Comparison of ENCODE assay signal across 17 mouse cellular contexts in genomic region chr19:61080251-61080749, GRCm38 (mm10).
DNase-seq lines count a peak whose midpoint lies in the region; ATAC-seq and TF ChIP-seq lines count a peak whose summit lies in the region.
"Had no signal": no experiment of that assay in that cellular context is flagged by ENCODE, and none has a peak within 500 bp of the region (broad histone marks: within the 10 kb centered on the region; RNA-seq: fewer than 3 reads in every experiment).

No protein-coding gene starts in this region.

- no peaks in the 10 kb centered on the region for H3K79me2 ChIP-seq in liver, adult 2 months (ENCODE audit: control insufficient read depth, insufficient read depth, low read length)

- H3K4me1 ChIP-seq in liver, adult 2 months (ENCODE audit: control insufficient read depth, insufficient read depth, low read length): 0 out of 2 replicates have a peak, but pooled peaks cover 2% of the 10 kb centered on the region
- no peaks in the 10 kb centered on the region for H3K4me1 ChIP-seq in liver, embryonic 11.5 days (replicated peaks; ENCODE audit: control insufficient read depth, insufficient read depth, low read length)
- H3K4me1 ChIP-seq in lung, postnatal 0 days (ENCODE audit: insufficient read depth, low read depth, low read length): no peaks in the 10 kb centered on the region
- H3K4me1 ChIP-seq in hindbrain, embryonic 13.5 days (replicated peaks): no peaks in the 10 kb centered on the region
- H3K4me1 ChIP-seq: embryonic facial prominence, embryonic 10.5 days; intestine, embryonic 15.5 days; midbrain, embryonic 12.5 days had no signal

- H3K4me3 ChIP-seq in liver, adult 2 months (ENCODE audit: insufficient read depth, low read depth, low read length): no peak overlapping the region
- H3K4me3 ChIP-seq in liver, embryonic 11.5 days (ENCODE audit: low read depth, low read length): no peak overlapping the region
- H3K4me3 ChIP-seq in lung, postnatal 0 days (ENCODE audit: low read depth, low read length): no peak overlapping the region
- H3K4me3 ChIP-seq in hindbrain, embryonic 13.5 days: no peak overlapping the region
- H3K4me3 ChIP-seq: embryonic facial prominence, embryonic 10.5 days; intestine, embryonic 15.5 days; layer of hippocampus, adult 2 months; midbrain, embryonic 12.5 days had no signal

- H3K36me3 ChIP-seq in liver, adult 2 months (ENCODE audit: control insufficient read depth, insufficient read depth, low read length): peaks cover 6% of the 10 kb centered on the region
- no peaks in the 10 kb centered on the region for H3K36me3 ChIP-seq in liver, embryonic 11.5 days (ENCODE audit: control insufficient read depth, insufficient read depth, low read length)
- H3K36me3 ChIP-seq in lung, postnatal 0 days (ENCODE audit: insufficient read depth, low read length): peaks cover 9% of the 10 kb centered on the region
- H3K36me3 ChIP-seq in hindbrain, embryonic 13.5 days: peaks cover 37% of the 10 kb centered on the region
- H3K36me3 ChIP-seq: intestine, embryonic 15.5 days had no signal

- peak; percentile 95 for TF ChIP-seq EP300 in lung, postnatal 0 days (IDR thresholded peaks at IDR 0.05)

- ATAC-seq in liver, embryonic 11.5 days (replicated peaks; ENCODE audit: low FRiP score): no peak
- peak; percentile 75 for ATAC-seq in lung, postnatal 0 days
- ATAC-seq in monocyte, adult 5-6 weeks (replicated peaks; ENCODE audit: insufficient number of reproducible peaks, low FRiP score, low TSS enrichment, poor library complexity, severe bottlenecking): peak; percentile 68
- ATAC-seq in hindbrain, embryonic 13.5 days (ENCODE audit: low FRiP score): no peak
- ATAC-seq: intestine, embryonic 15.5 days had no signal

- no peak overlapping the region for H3K9ac ChIP-seq in liver, adult 2 months (ENCODE audit: low read depth, low read length)
- no peak overlapping the region for H3K9ac ChIP-seq in liver, embryonic 11.5 days (ENCODE audit: low read depth, low read length)
- no peak overlapping the region for H3K9ac ChIP-seq in lung, postnatal 0 days (replicated peaks; ENCODE audit: low read depth)
- no peak overlapping the region for H3K9ac ChIP-seq in hindbrain, embryonic 13.5 days
- H3K9ac ChIP-seq: intestine, embryonic 15.5 days; lung, embryonic 14.5 days; midbrain, embryonic 12.5 days had no signal

- H3K27me3 ChIP-seq in liver, adult 2 months (ENCODE audit: control insufficient read depth, insufficient read depth, low read length): no peaks in the 10 kb centered on the region
- no peaks in the 10 kb centered on the region for H3K27me3 ChIP-seq in liver, embryonic 11.5 days (replicated peaks; ENCODE audit: control insufficient read depth, insufficient read depth, low read length)
- H3K27me3 ChIP-seq in lung, postnatal 0 days (replicated peaks; ENCODE audit: insufficient read depth, low read length): no peaks in the 10 kb centered on the region
- no peaks in the 10 kb centered on the region for H3K27me3 ChIP-seq in hindbrain, embryonic 13.5 days
- H3K27me3 ChIP-seq: intestine, embryonic 15.5 days; midbrain, embryonic 12.5 days had no signal

- no peak for TF ChIP-seq CTCF in liver, adult 2 months (IDR thresholded peaks at IDR 0.05; ENCODE audit: low read depth, low read length)
- TF ChIP-seq CTCF in lung, postnatal 0 days (IDR thresholded peaks at IDR 0.05): no peak

- H3K4me2 ChIP-seq in liver, embryonic 11.5 days: no peak overlapping the region
- H3K4me2 ChIP-seq in lung, postnatal 0 days (replicated peaks; ENCODE audit: low read depth, low read length): no peak overlapping the region
- H3K4me2 ChIP-seq in hindbrain, embryonic 13.5 days: no peak overlapping the region
- H3K4me2 ChIP-seq: intestine, embryonic 15.5 days; lung, embryonic 14.5 days; midbrain, embryonic 12.5 days had no signal

- H3K9me3 ChIP-seq in liver, embryonic 11.5 days (ENCODE audit: control insufficient read depth, low read length): no peaks in the 10 kb centered on the region
- no peaks in the 10 kb centered on the region for H3K9me3 ChIP-seq in lung, postnatal 0 days (ENCODE audit: low read length)
- no peaks in the 10 kb centered on the region for H3K9me3 ChIP-seq in hindbrain, embryonic 13.5 days
- H3K9me3 ChIP-seq: embryonic facial prominence, embryonic 10.5 days; intestine, embryonic 15.5 days; midbrain, embryonic 12.5 days had no signal

- TF ChIP-seq POLR2A in liver, adult 2 months (IDR thresholded peaks at IDR 0.05; ENCODE audit: extremely low read depth, insufficient read depth, low read length): no peak

- DNase-seq in adrenal gland, adult 2 months: peak; percentile 55
- no peak for DNase-seq in adrenal gland, postnatal 4 days (ENCODE audit: low spot score in 2 of 2)
- DNase-seq in liver, adult 2 months (ENCODE audit: extremely low read depth, low read depth, low spot score): peak; percentile 54
- no peak for DNase-seq in liver, embryonic 11.5 days (ENCODE audit: low spot score)
- DNase-seq in lung, postnatal 0 days (ENCODE audit: low spot score): peak; percentile 95
- DNase-seq in layer of hippocampus, adult 8-10 months (ENCODE audit: low spot score in 2 of 2): no peak
- DNase-seq: adrenal gland, adult 8-10 months; cerebellum, postnatal 14 days; gastrocnemius, postnatal 36 days; lung, embryonic 14.5 days; thymus, adult 18-20 months had no signal

- no peak overlapping the region for H3K27ac ChIP-seq in liver, adult 2 months (replicated peaks; ENCODE audit: insufficient read depth, low read depth, low read length)
- H3K27ac ChIP-seq in liver, embryonic 11.5 days (ENCODE audit: low read depth, low read length): no peak overlapping the region
- peak overlapping the region; percentile 51; the same call in 1 of the 2 replicates for H3K27ac ChIP-seq in lung, postnatal 0 days (ENCODE audit: low read length)
- no peak overlapping the region for H3K27ac ChIP-seq in hindbrain, embryonic 13.5 days
- H3K27ac ChIP-seq: embryonic facial prominence, embryonic 10.5 days; intestine, embryonic 15.5 days; layer of hippocampus, adult 2 months; midbrain, embryonic 12.5 days had no signal

- 68% methylated on average over 5 of the region's 5 CpGs for WGBS in liver, adult 2 months
- WGBS in liver, embryonic 11.5 days: 84% methylated on average over 5 of the region's 5 CpGs
- WGBS in lung, postnatal 0 days: 59% methylated on average over 5 of the region's 5 CpGs
- WGBS in hindbrain, embryonic 13.5 days: 95% methylated on average over 5 of the region's 5 CpGs

Comparison
In these comparisons a context has a peak if more than half of its experiments do, and no peak if none do; other contexts are left out.
1. DNase-seq: peak in adrenal gland, adult 2 months (single experiment), liver, adult 2 months (single experiment) and lung, postnatal 0 days (single experiment); none in adrenal gland, postnatal 4 days (0 of 2), liver, embryonic 11.5 days (single experiment) and layer of hippocampus, adult 8-10 months (0 of 2).
2. ATAC-seq: peak in lung, postnatal 0 days (single experiment) and monocyte, adult 5-6 weeks (single experiment); none in liver, embryonic 11.5 days (single experiment) and hindbrain, embryonic 13.5 days (single experiment).